Mouse (Mus musculus) left cerebral cortex, postnatal 14 days (tissue): Measurements from ENCODE around the gene Fam168b. TPM values are rescaled to one million over a fixed set of nuclear protein-coding genes. Genes with fewer than 3 reads are reported as not detected.

Source experiments
- DNase-seq, 2 experiments: peaks; one replicate each; pipeline ENCODE4 v3.0.0; 2021 to 2022; ENCODE audit warnings: low spot score in 2 of 2, mixed read lengths in 1 of 2
- intact Hi-C: fragments of 180-260 bp; cut with DNase I; formaldehyde crosslinking; loops from one replicate; pipeline ENCODE4 v1.15.1; 2025
- long read RNA-seq, 2 experiments: library from polyadenylated mRNA; stranded (forward); transcript quantifications; one replicate each; pipeline ENCODE4 v2.0.0; 2021
- total RNA-seq, 2 experiments: library from RNA; stranded (reverse); gene quantifications; 2 replicates each; pipeline ENCODE4 v1.2.3; 2021

Gene Fam168b
- 100 to 1,000 TPM; 234 to 251 TPM for total RNA-seq
- long read RNA-seq, experiment 1, full-length matches to known transcripts = 150 of 250 reads
- long read RNA-seq, experiment 1, partial matches to known transcripts = 21 of 250 reads
- long read RNA-seq, experiment 1, other reads (novel, unspliced or antisense) = 79 of 250 reads
- long read RNA-seq, experiment 2, full-length matches to known transcripts = 112 of 196 reads
- long read RNA-seq, experiment 2, partial matches to known transcripts = 10 of 196 reads
- long read RNA-seq, experiment 2, other reads (novel, unspliced or antisense) = 74 of 196 reads

DNA sequence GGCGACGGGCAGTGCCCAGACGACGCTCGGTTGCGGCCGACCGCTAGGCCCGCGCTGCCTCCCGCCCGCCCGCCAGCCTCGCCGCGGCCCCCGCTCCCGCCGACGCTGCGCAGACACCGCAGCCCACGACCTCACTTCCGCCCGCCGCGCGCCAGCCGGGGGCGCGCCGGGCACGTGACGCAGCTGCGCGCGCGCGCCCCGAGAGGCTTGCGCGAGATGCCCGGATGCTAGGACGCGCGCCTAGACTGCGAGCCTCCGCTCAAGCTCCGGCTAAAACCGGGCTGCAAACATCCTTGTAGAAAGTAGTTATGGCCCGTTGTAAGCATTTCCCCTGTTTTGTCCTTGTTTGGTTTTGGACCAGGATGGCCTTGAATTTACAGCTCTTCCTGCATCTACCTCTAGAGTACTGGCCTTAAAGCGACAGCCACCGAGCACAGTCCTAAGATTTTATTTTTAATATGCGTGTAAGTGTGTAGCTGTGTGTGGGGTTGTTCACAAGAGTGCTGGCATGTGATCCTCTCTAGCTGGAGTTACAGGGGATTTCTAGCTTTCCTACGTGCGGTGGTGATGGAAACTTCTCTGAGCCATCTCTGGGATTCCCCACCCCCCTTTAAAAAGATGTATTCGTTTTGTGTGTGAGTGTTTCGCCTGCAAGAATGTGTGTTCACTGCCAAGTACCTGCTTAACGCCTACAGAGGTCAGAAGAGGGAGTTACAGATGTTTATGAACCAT lies at the start of gene Fam168b:
Gene Fam168b, minus strand, starts transcription at position 179 of the 732 bp plus-strand sequence.
- intact Hi-C loops = no loop called here
- DNase-seq = peak; percentile 90 to 92

DNA sequence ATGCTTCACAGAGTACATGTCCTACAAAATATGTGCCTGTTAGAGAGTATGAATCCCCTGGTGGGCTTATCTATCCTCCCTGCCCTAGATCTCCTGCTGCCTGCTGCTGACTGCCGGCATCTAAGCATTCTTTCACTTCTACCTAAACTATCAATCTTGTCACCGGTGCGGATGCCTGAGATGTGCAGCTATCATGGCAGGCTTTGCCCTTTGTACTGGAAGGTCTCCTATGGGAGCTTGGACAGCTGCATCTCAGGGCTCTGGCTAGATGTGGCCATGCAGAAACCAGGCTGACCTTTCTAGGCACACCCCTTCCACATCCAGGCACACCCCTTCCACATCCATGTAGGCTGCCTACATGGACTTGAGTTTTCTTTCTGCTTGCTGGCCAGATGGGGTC lies 49.6 kb upstream of the Fam168b start:
- intact Hi-C loops = loop anchor here (5.0 to 10.0 kb wide), 5 partner anchors 492 to 1362 kb away; partner anchors contain the start of gene Hs6st1

DNA sequence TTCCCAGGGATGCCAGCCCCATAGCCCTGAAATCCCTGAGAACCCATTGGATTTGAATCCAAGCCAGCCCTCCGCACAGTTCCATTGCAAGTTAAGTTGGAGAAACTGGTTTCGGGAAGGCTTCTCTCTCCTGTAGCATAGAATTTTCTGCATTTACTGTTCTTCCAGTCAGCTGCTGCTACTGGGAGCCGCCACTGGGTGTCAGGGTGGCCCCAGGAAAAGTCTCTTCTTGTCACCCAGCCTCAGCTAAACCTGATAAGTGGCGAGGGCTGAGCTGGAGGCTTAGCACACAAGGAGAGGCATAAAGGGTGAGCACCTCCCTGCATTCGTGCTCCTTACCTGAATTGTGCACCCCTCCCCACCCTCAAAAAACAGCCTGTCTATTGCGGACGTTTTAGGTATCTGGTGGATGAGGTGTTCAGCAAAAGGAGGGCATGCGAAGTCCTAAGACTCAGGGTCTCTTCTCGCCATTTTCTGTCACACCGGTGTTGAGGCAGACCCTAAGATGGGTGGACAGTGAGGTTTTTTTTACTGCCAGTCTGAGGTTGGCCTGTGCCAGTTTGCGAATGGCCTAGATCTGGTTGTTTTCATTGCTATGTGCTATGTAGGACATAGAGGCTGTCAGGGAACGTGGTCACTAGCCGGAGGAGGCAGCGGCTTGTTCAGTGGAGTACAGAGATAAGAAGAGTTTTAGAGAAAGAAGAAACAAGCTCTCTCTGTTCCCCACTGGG lies 48.9 kb upstream of the Fam168b start:
- peak; percentile 69 to 76 for DNase-seq
- intact Hi-C loops = loop anchor here (5.0 to 10.0 kb wide), 5 partner anchors 493 to 1363 kb away; partner anchors contain the start of gene Hs6st1

More for the DNA sequence above, 49.6 kb upstream of the Fam168b start:
- DNase-seq = no peak

DNA sequence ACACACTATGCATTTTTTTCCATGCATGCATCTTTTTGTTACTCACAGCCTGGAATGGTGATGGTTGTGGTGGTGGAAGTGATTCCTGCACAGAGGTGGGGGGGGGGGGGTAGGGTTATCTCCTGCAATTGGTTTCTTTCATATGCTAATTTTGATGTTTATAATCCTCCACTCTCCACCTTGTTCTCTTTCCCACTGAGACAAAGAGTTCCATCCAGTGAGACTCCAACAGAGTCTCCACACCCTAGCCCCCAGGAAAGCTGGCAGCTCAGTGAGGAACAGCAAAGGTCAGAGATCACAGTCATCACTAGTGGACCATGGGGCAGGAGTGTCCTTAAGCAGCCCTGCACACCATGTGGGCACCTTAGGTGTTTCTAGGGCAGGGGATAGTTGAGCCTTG lies 40.9 kb upstream of the Fam168b start:
- DNase-seq = no peak
- intact Hi-C loops = no loop called here

GRCm38 (mm10) chr1:34879611-34880010 lies 36.7 kb upstream of the Fam168b start:
- intact Hi-C loops = no loop called here
- DNase-seq = no peak

- intact Hi-C loops = no loop called here
- DNase-seq = no peak
Observed at GRCm38 (mm10) chr1:34873551-34873950, 30.7 kb upstream of the Fam168b start.

GRCm38 (mm10) chr1:34871170-34871569 lies 28.3 kb upstream of the Fam168b start:
- DNase-seq = no peak
- intact Hi-C loops = no loop called here

GRCm38 (mm10) chr1:34869231-34869630 lies 26.4 kb upstream of the Fam168b start:
- DNase-seq = no peak
- intact Hi-C loops = no loop called here

GRCm38 (mm10) chr1:34868391-34868790 lies 25.5 kb upstream of the Fam168b start:
- intact Hi-C loops = no loop called here
- no peak for DNase-seq

DNA sequence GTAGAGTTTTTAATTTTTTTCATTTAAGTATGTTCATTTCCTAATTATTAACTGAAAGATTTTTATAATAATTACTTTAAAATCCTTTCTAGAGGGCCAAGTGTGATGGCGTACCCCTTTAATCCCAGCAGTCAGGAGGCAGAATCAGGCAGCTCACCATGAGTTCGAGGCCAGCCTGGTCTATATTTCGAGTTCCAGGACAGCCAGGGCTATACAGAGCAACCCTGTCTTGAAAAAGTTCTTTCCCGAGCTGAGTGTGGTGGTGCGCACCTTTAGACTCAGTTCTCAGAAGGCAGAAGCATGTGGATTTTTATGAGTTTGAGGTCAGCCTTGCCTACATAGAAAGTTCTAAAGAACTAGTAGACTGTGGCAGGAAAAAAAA lies 24.7 kb upstream of the Fam168b start:
- intact Hi-C loops = no loop called here
- no peak for DNase-seq

GRCm38 (mm10) chr1:34866815-34867573 lies 24.1 kb upstream of the Fam168b start:
- intact Hi-C loops = no loop called here
- DNase-seq = peak; percentile 92 to 95

GRCm38 (mm10) chr1:34865866-34866265 lies 23.0 kb upstream of the Fam168b start:
- no peak for DNase-seq
- intact Hi-C loops = no loop called here

- DNase-seq = no peak
- intact Hi-C loops = no loop called here
Observed at GRCm38 (mm10) chr1:34864243-34864642, 21.4 kb upstream of the Fam168b start.

GRCm38 (mm10) chr1:34863323-34863722 lies 20.5 kb upstream of the Fam168b start:
- DNase-seq = no peak
- intact Hi-C loops = no loop called here

DNA sequence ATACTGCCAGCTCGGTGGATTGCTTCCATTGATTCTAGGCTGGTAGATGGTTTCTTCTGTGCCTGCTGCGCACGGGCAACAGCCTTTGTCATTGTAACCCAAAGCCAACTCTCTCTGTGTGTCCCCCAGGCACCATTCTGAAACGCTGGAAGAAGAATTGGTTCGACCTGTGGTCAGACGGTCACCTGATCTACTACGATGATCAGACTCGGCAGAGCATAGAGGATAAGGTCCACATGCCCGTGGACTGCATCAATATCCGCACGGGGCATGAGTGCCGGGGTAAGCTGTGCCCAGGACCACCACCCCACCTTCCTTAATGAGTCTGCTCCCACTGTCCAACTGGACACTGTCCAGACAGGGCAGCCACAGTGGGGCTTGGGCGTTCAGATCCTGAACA lies 20.0 kb upstream of the Fam168b start:
- intact Hi-C loops = no loop called here
- DNase-seq = no peak

DNA sequence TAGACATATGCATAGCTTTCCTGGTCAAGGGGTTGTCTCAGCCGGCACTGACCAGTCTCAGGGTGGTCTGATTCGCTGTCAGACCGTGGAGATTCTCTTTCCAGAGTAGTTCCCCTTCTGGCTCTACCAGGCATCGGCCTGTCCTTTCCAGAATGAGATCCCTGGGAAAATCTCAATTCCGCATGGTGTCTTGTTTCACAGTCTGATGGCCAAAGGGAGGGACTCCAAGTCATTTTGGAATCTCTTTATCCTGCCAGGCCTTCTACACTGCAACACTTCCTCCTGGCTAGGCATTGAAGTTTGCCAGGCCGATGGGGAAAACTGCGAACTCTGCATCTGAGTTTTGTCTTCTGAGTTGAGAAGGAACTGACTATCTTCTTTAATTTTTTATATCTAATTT lies 17.3 kb upstream of the Fam168b start:
- DNase-seq = no peak
- intact Hi-C loops = no loop called here

DNA sequence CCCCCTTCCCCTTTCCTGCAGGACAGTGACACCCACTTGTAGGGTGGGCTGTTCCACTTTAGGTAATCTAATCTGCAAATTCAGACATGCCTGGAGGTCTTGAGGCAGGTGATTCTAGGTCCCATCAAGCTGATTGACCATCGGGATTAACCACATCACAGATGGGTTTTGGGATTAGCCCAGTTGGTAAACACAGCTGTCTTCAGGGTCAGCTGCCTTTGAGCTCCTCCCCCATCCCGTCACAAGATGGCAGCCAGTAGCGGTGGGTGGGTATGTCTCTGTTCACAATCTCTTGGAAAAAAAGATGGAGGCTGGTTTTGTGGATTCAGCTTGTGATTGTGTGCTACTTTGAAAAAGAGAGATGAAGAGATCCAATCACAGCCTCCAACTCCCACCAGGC lies 16.9 kb upstream of the Fam168b start:
- intact Hi-C loops = no loop called here
- DNase-seq = no peak

GRCm38 (mm10) chr1:34858671-34859070 lies 15.8 kb upstream of the Fam168b start:
- no peak for DNase-seq
- intact Hi-C loops = no loop called here

GRCm38 (mm10) chr1:34855056-34855739 lies 12.3 kb upstream of the Fam168b start:
- intact Hi-C loops = no loop called here
- DNase-seq = no peak
